Mouse (Mus musculus) Muller cell, postnatal 12 days (primary cell): ENCODE measurements at regions not wholly inside any gene's neighbourhood (a gene's known extent, or its start where the extent isn't known, plus 50 kb on each side); places are given as distances from the start of the nearest gene placed in this dataset.

Experiments used
- DNase-seq: peaks from one replicate; pipeline ENCODE4 v3.0.0-alpha.2; 2015; ENCODE audit errors: inconsistent ontology term

- DNase-seq = no peak
Measured at GRCm38 (mm10) chr8:92132949-92133348, 224.5 kb upstream of the Irx5 start.

DNA sequence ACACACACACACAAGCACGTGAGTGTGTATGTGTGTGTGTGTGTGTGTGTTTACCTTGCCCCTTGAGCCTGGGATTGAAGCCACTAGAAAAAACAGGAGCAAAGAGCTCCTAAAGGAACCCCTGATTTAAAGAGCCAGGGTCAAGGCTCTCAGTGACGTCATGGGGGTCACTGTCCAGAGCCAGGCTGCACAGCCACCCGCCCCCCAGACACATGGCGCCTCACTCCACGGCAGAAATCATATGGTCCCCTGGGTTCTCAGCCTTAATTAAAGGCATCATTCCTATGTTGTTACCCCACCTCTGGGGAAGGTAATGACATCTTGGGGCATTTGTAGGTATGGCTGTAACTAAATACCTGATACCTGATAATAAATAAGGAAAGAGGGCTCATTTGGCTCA is 224.9 kb upstream of the Irx5 start:
- no peak for DNase-seq

GRCm38 (mm10) chr8:92130025-92130557 is 227.3 kb upstream of the Irx5 start:
- DNase-seq = no peak

GRCm38 (mm10) chr8:92129241-92130015 is 228.0 kb upstream of the Irx5 start:
- peak; percentile 93 for DNase-seq

- no peak for DNase-seq
Measured at GRCm38 (mm10) chr8:92125631-92126030, 231.8 kb upstream of the Irx5 start.

DNA sequence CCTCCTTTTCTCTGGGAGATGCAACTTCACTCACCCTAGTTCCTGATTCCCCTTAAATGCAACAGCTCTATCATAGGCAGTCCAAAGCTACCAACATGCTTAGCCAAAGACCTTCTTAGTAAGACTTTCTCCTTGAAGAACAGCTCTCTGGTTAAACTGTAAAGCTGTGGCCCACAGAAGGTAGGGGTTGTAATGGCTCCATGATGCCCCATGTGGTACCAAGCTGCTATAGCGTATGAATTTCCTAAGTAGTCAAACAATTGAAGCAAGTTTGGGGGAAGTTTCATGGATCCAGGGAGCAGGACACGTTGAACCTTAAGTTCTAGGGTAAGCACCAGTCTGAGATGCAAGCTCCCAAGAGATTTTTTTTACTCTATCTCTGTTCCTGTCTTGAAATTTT is 236.1 kb upstream of the Irx5 start:
- no peak for DNase-seq

DNA sequence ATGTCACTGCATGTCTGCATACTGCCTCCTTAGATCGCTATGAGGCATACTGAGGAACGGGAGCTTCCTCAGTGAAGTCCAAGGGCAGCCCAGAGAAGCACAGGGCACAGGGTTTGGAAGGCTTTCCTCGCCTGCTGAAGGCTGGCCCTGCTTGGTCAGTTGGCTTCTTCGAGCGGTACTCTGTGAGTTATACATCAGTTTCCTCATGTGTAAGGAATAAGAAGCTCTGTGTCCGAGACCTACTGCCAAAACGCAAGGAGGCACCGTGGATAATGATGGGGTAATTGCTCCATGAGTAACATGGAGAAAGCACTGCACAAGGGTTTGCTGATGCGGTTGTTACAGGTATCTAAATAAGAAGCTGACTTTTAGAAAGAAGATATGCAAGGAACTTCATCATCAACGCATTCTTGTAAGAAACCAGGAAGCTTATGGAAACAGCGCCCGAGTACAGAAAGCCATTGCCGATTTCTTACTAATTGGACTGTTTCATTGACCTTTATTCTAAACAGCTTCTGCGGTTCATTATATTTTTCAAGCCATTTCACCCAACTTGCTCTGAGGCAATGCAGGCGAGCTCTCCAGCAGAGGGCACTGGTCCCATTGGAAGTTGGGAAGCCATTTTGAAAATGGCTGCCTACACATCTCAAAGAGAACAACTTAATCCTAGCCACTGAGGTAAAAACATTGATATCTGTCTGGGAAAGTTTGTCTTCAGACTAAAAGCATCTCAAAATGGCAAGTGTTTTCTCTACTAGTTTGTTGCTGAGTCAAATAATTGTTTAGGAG is 241.8 kb upstream of the Irx5 start:
- peak; percentile 35 for DNase-seq

DNA sequence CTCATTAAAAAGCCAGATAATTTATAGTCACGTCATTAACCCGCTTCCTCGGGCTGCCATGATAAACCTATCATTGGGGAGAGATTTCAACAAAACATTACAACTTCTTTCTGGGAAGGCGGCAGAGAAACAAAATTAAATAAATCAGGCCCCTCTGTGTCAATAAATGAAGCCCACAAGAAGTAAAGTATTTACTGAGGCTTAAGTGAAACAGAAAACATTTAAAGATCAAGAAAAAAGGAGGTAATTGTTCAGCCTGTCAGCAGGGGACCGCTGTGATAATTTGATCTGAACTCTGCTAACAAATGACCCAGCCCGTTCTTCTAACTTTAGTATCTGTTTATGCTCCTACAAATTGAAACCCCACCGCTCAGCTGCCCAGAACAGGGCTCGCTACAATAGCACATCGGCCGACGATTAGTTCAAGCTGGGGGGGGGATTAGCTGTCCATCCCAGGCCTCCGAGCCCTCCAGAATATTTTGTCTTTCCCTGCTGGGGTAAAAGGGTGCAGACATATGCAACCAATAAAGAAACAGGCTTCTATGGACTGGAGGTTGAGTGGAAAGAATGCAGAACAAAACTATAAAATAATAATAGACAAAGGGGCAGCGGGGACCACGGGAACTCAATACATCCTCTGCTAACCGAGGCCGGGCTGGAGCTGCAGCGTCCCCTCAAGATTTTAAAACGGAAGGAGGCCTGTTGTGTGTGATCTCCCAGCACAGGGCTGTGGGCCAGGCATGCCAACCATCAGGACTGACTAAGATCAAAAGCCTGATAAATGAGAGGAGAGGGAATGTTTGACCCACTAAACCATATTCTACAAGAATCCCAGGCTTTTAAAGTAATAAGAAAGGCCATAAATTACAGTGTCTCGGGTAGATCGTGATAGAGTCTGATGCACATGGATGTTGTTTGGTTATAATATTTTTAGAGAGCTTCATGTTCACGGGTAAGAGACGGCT is 242.8 kb upstream of the Irx5 start:
- peak; percentile 23 for DNase-seq

GRCm38 (mm10) chr8:92113901-92114300 is 243.5 kb upstream of the Irx5 start:
- DNase-seq = peak; percentile 16

GRCm38 (mm10) chr8:92113386-92113785 is 244.0 kb upstream of the Irx5 start:
- no peak for DNase-seq

DNA sequence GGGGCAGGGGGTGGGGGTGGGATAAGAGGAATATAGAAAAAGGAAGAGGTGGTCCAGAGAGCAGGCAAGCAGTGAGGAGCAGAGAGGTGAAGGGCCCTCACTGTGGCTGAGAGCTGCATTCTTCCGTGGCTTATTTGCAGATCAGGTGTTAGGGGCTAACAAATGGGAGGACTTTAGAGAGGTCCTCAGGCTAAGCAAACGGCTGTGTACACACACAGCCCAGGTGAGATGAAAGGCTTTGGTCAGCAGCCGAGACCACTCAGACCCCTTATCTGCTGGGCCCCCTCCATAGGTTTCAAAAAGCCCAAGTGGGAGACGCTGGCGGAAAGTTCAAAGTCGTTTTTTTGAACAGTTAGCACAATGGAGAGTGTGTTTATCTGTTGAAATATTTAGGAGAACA is 252.9 kb upstream of the Irx5 start:
- no peak for DNase-seq

GRCm38 (mm10) chr8:92102521-92102920 is 254.9 kb upstream of the Irx5 start:
- no peak for DNase-seq

DNA sequence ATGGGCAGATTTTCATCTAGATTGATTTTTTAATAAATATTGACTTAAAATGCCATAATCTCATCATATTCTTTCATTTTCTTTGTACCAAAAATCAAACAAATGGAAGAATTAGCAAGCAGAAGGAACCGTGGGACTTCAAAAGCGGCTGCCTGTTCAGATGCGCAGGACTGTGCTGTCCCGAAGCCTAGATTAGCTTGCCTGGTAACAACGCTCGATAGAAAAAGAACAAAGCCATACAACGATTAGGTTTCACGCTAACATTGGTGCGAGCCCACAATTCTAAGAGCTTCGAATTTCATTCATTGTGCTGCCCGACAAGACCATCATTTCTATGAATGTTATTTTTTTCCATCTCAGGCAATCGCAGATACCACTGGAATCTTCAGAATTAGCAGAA is 262.1 kb upstream of the Irx5 start:
- no peak for DNase-seq

DNA sequence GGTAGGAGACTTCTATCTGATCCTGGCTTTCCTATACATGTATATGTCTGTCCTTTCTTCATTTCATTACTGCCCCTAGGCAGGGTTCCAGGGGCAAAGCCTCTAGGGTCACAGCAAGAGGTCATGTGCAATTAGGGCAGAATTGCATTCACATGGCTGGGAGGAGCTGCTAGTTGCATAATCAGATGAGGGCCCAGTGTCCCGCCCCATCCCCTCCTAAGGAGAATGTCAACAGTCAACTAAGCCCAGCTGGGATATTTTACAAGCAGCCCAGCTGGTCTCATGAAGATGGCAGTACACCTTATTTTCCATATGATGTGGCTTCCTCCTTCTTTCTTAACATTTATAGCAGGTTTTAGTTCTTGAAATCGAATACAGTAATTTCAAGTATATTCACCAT is 273.3 kb upstream of the Irx5 start:
- DNase-seq = no peak

DNA sequence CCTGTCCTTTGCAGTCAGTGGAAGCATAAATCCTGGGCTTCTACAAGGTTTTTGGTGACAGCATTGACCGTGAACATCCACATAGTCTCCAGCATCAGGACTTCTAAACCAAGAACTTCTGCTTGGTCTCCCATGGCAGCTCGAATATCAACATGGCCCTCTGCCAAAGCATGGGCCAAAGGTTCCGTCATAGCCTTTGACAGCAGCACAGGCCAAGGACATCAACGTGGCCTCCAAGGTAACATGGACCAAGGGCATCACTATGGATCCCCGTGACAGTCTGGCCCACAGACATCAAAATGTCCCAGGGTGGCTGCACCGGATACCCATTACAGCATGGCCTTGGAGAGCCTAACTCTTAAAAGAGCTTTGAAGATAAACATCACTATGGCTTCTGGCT is 275.5 kb upstream of the Irx5 start:
- DNase-seq = no peak

DNA sequence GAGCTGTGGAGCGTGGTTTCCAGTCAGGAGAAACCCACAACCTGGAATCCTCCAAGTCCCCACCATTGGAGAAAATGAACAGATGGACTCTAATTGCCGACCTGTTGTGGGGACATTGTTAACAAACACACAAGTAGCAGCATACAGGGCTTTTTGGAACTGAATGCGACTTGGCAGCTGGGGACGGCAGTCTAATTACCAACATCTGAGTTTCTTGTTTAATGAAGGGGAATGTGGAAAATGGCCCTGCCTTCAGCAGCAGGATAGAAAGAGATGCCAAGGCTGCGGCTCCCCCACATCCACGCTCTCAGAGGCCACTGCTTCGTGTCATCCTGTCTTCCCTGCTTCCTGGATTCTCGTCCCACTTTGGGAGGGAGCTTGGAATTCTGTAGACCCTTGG is 276.6 kb upstream of the Irx5 start:
- peak; percentile 91 for DNase-seq

DNA sequence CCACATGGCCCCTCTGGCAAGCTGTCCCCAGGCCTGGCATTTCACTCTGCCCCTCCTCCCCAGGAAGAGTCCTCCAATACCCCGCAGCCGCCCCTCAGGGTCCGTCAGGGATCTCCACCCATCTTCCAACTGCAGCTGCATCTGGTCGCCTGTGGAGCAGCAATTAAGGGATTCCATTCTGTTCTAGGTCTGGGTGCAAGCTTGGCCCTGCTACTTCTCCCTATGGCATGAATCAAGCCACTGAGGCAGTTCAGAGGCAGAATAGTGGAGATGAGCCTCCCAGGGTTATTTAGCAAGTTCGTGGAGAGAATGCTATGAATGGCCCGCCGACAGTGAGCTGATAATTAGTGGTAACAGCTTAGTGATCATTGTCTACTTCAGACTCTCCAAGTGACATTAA is 275.7 kb upstream of the Irx3 start:
- peak; percentile 73 for DNase-seq

GRCm38 (mm10) chr8:92072254-92072615 is 270.4 kb upstream of the Irx3 start:
- no peak for DNase-seq

GRCm38 (mm10) chr8:92071305-92072253 is 269.7 kb upstream of the Irx3 start:
- DNase-seq = peak; percentile 36

- no peak for DNase-seq
Measured at GRCm38 (mm10) chr8:92070704-92071103, 268.8 kb upstream of the Irx3 start.

DNA sequence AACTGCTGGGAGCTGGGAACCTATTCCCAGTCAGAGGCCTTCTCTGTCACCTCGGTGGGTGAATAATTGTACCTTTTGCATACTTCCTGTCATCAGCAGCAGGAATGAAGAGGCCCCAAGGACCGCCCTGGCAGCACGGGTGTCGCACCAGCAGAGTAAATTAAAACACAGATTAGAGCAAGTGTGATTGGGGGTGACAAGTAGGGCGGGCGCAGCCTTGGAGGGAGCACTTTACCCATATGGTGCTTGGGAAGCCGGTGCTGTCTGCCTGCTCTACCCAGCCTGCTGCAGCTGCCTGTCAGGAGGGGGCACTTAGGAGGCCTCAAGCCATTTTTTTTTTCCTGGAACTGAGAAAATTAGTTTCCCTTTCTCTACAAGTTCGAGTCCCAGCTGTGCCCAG is 264.6 kb upstream of the Irx3 start:
- no peak for DNase-seq
